Mouse (Mus musculus) gastrocnemius, postnatal 10 days (tissue): Measurements from ENCODE around the gene Fbxw8. TPM values are rescaled to one million over a fixed set of nuclear protein-coding genes. Genes with fewer than 3 reads are reported as not detected.
A peak's percentile ranks its signal among the peaks of the same experiment; 100 is the strongest.

Experiments used
- DNase-seq: peaks from one replicate; pipeline ENCODE4 v3.0.0; 2021; ENCODE audit warnings: mixed read lengths
- total RNA-seq, 2 experiments: library from RNA; stranded (reverse); gene quantifications; 2 replicates each; pipeline ENCODE4 v1.2.3; 2021

Gene Fbxw8
- total RNA-seq, 2 experiments from 2014 or later, result 32.8 to 33.5 TPM

DNA sequence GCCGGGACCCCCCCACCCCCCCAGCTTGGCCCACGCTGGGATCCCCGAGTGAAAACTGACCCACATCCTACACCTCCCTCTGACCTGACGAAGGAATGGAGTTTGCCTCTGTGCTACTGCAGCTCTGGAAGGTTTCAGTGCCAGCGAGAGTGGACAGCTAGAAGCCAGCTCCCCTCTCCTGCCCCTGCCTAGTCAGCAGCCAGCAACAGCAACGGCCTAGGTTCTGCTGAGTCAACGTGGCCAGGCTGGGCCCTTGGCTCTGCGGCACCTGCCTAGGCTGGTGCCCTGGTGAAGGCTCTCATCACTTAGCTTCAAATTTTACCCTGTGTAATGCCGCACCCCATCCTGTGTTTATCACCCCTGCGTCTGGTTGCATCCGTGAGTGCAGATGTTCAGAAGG is 135.4 kb downstream of the Fbxw8 start:
- DNase-seq, result no peak

DNA sequence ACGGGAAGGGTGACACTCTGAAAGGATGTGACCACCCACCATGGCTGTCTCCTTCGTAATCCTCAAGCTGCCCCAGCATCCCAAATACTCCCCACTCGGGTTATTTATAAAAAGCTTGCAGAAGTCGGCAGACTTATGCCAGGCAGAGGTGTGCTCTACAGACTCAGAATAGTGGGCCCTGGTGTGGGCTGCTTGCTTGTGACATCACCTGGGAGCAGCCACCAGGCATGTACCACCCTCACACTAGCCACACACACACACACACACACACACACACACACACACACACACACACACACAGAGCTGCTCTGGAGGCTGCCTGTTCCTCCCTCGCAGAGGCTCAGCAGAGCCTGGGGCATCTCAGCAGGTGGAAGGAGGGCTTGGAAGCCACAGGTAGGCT is 137.7 kb downstream of the Fbxw8 start:
- no peak for DNase-seq

DNA sequence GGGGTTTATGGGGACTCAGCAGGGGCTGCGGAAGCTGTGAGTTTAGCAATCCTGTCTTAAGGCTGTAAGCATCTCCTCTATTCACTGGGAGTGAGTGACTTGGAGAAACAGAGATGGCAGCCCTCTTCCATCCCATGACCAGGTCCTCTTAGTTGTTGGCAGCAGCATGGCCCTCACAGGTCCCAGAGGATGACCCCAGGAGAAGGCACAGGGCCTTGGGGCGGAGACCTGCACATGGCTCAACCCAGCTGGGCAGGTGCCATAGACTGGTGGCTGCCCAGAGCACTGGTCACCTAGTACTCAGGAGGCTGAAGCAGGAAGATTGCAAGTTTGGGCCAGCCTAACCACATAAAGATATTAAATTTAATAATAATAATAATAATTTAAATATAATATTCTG is 139.6 kb downstream of the Fbxw8 start:
- DNase-seq, result no peak

DNA sequence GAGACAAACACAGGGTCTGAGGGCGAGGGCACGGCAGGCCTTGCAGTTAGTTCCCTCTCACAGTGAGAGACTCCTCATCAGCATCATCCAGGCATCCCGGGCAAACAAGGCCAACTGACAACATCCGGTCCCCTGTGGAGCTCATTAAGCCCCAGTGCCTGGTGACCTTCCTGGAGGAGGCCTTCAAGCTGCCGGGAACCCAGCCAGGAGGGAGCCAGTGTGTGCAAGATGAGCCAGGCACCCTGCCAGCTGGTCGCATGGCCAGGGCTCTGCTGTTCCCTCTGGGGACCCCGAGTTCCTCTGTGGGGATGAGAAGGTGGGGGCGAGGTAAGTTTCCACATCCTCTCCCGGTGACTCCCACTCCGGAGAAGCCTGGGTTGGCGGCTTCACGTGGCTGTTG is 140.2 kb downstream of the Fbxw8 start:
- DNase-seq, result peak; percentile 54

Other genes with a start within 250 kb of the Fbxw8 start
- gene Fbxo21, start 178.7 kb downstream of the Fbxw8 start, total RNA-seq, result 10 to 100 TPM; 17.3 to 21.9 TPM
- 1 to 10 TPM in 1 of 2 experiments, under 1 TPM in 1; 0.70 to 1.4 TPM for gene Tesc, start 127.7 kb downstream of the Fbxw8 start, total RNA-seq
- gene Hrk, start 9.2 kb upstream of the Fbxw8 start, total RNA-seq, result under 1 TPM in 1 of 2 experiments, not detected in 1; 0.12 TPM
- gene Rnft2, start 89.7 kb upstream of the Fbxw8 start, total RNA-seq, result 1 to 10 TPM; 1.6 to 1.9 TPM
- gene 2410131K14Rik, start 89.8 kb upstream of the Fbxw8 start, total RNA-seq, result 1 to 10 TPM; 3.2 TPM